Mouse (Mus musculus) MEL (cell line): ENCODE results near the gene Sntn. TPM values are rescaled to one million over a fixed set of nuclear protein-coding genes. Genes with fewer than 3 reads are reported as not detected.

Experiments
- DNase-seq: peaks from one replicate; pipeline ENCODE4 v3.0.0; 2011; ENCODE audit warnings: low read depth, low spot score
- H3K27ac ChIP-seq: 2 replicates; pipeline ENCODE4 v1.5.1; 2012; ENCODE audit warnings: low read depth, mild to moderate bottlenecking, control low read depth, low read length, moderate library complexity; ENCODE audit not compliant: control insufficient read depth
- H3K27me3 ChIP-seq, 2 experiments: fragments of 150-350 bp in 1 of 2; sonication (generic) in 1 of 2; 2 replicates each; pipeline ENCODE4 v1.6.1; 2012; ENCODE audit warnings: low read length in 2 of 2, mild to moderate bottlenecking in 2 of 2, improper control_type of control experiment in 1 of 2, moderate library complexity in 1 of 2; ENCODE audit not compliant: insufficient read depth in 2 of 2, control insufficient read depth in 1 of 2
- H3K36me3 ChIP-seq, 2 experiments: 2 replicates each; pipeline ENCODE4 v1.6.1; 2012 to 2014; ENCODE audit warnings: low read length in 2 of 2, improper control_type of control experiment in 1 of 2, inconsistent platforms in 1 of 2, mild to moderate bottlenecking in 1 of 2; ENCODE audit not compliant: insufficient read depth in 2 of 2, control insufficient read depth in 1 of 2
- H3K4me1 ChIP-seq, 2 experiments: fragments of 150-350 bp in 1 of 2; sonication (generic) in 1 of 2; 2 replicates each; pipeline ENCODE4 v1.6.1; 2012; ENCODE audit warnings: low read length in 2 of 2, improper control_type of control experiment in 1 of 2, mild to moderate bottlenecking in 1 of 2; ENCODE audit not compliant: insufficient read depth in 2 of 2, control insufficient read depth in 1 of 2
- H3K4me3 ChIP-seq, 2 experiments: fragments of 150-350 bp in 1 of 2; sonication (generic) in 1 of 2; 2 replicates each; pipeline ENCODE4 v1.5.1; 2012; ENCODE audit warnings: low read depth in 2 of 2, low read length in 2 of 2, mild to moderate bottlenecking in 2 of 2, moderate library complexity in 2 of 2, control low read depth in 1 of 2, improper control_type of control experiment in 1 of 2; ENCODE audit not compliant: control insufficient read depth in 1 of 2, insufficient read depth in 1 of 2
- H3K79me2 ChIP-seq: 2 replicates; pipeline ENCODE4 v1.6.1; 2012; ENCODE audit warnings: mild to moderate bottlenecking, low read length, moderate library complexity; ENCODE audit not compliant: control insufficient read depth, poor library complexity, insufficient read depth
- H3K9ac ChIP-seq: 2 replicates; pipeline ENCODE4 v1.6.1; 2012; ENCODE audit warnings: low read depth, mild to moderate bottlenecking, control low read depth, low read length, moderate library complexity; ENCODE audit not compliant: control insufficient read depth, poor library complexity, severe bottlenecking
- H3K9me3 ChIP-seq: fragments of 150-350 bp; sonication (generic); replicated peaks from 2 replicates; pipeline ENCODE4 v1.6.1; 2012; ENCODE audit warnings: mild to moderate bottlenecking, low read length, improper control_type of control experiment, moderate library complexity; ENCODE audit not compliant: insufficient read depth
- BHLHE40 ChIP-seq: IDR thresholded peaks from 2 replicates; pipeline ENCODE4 v1.6.1; 2012; ENCODE audit warnings: low read depth, mild to moderate bottlenecking, inconsistent platforms, low read length, improper control_type of control experiment, borderline replicate concordance
- CHD1 ChIP-seq: IDR thresholded peaks from 2 replicates; pipeline ENCODE4 v1.6.1; 2012; ENCODE audit warnings: low read depth, mild to moderate bottlenecking, inconsistent platforms, low read length, improper control_type of control experiment
- CHD2 ChIP-seq: IDR thresholded peaks from 2 replicates; pipeline ENCODE4 v1.6.1; 2011; ENCODE audit warnings: low read length, improper control_type of control experiment
- CTCF ChIP-seq, 3 experiments: IDR thresholded peaks in 2 of 3; conservative IDR thresholded peaks in 1 of 3; 2 replicates each; pipeline ENCODE4 v1.5.1; 2011 to 2012; ENCODE audit warnings: low read length in 3 of 3, low read depth in 2 of 3, mild to moderate bottlenecking in 2 of 3, improper control_type of control experiment in 1 of 3, inconsistent platforms in 1 of 3, mixed read lengths in 1 of 3, moderate library complexity in 1 of 3; ENCODE audit not compliant: control insufficient read depth in 1 of 3, insufficient read depth in 1 of 3, poor library complexity in 1 of 3, severe bottlenecking in 1 of 3
- E2F4 ChIP-seq: IDR thresholded peaks from 2 replicates; pipeline ENCODE4 v1.6.1; 2011; ENCODE audit warnings: low read depth, low read length, improper control_type of control experiment, borderline replicate concordance
- ELF1 ChIP-seq: IDR thresholded peaks from 2 replicates; pipeline ENCODE4 v1.6.1; 2014; ENCODE audit warnings: low read depth, mild to moderate bottlenecking, inconsistent platforms, low read length, improper control_type of control experiment, moderate library complexity
- EP300 ChIP-seq, 2 experiments: IDR thresholded peaks; 2 replicates each; pipeline ENCODE4 v1.6.1; 2011; ENCODE audit warnings: improper control_type of control experiment in 2 of 2, low read length in 2 of 2, low read depth in 1 of 2, mild to moderate bottlenecking in 1 of 2
- GABPA ChIP-seq: IDR thresholded peaks from 2 replicates; pipeline ENCODE4 v1.6.1; 2012; ENCODE audit warnings: low read depth, mild to moderate bottlenecking, inconsistent platforms, low read length, improper control_type of control experiment, moderate library complexity
- GATA1 ChIP-seq: IDR thresholded peaks from 2 replicates; pipeline ENCODE4 v1.6.1; 2011; ENCODE audit warnings: low read depth, low read length, improper control_type of control experiment
- HCFC1 ChIP-seq: IDR thresholded peaks from 2 replicates; pipeline ENCODE4 v1.6.1; 2012; ENCODE audit warnings: low read depth, mild to moderate bottlenecking, inconsistent platforms, low read length, improper control_type of control experiment, moderate library complexity
- KAT2A ChIP-seq: conservative IDR thresholded peaks from 2 replicates; pipeline ENCODE4 v1.6.1; 2012; ENCODE audit warnings: low read depth, low read length, improper control_type of control experiment, inconsistent platforms
- MAFK ChIP-seq: IDR thresholded peaks from 2 replicates; pipeline ENCODE4 v1.6.1; 2011; ENCODE audit warnings: low read depth, mild to moderate bottlenecking, low read length, improper control_type of control experiment, borderline replicate concordance
- MAX ChIP-seq: IDR thresholded peaks from 2 replicates; pipeline ENCODE4 v1.6.1; 2011; ENCODE audit warnings: low read length, improper control_type of control experiment
- MAZ ChIP-seq: IDR thresholded peaks from 2 replicates; pipeline ENCODE4 v1.6.1; 2012; ENCODE audit warnings: low read depth, mild to moderate bottlenecking, inconsistent platforms, low read length, improper control_type of control experiment
- MEF2A ChIP-seq: IDR thresholded peaks from 2 replicates; pipeline ENCODE4 v1.6.1; 2014; ENCODE audit warnings: low read depth, mild to moderate bottlenecking, inconsistent platforms, low read length, improper control_type of control experiment; ENCODE audit not compliant: poor library complexity, insufficient replicate concordance, severe bottlenecking; ENCODE audit errors: extremely low read depth
- MXI1 ChIP-seq: IDR thresholded peaks from 2 replicates; pipeline ENCODE4 v1.6.1; 2011; ENCODE audit warnings: mild to moderate bottlenecking, low read depth, low read length, improper control_type of control experiment
- MYC ChIP-seq: IDR thresholded peaks from 2 replicates; pipeline ENCODE4 v1.6.1; 2011; ENCODE audit warnings: low read depth, mild to moderate bottlenecking, low read length, improper control_type of control experiment, moderate library complexity
- NRF1 ChIP-seq: IDR thresholded peaks from 2 replicates; pipeline ENCODE4 v1.6.1; 2014; ENCODE audit warnings: low read depth, mild to moderate bottlenecking, inconsistent platforms, low read length, improper control_type of control experiment, moderate library complexity; ENCODE audit not compliant: poor library complexity, insufficient read depth, severe bottlenecking
- POLR2A ChIP-seq, 2 experiments: IDR thresholded peaks; 2 replicates each; pipeline ENCODE4 v1.6.1; 2011 to 2012; ENCODE audit warnings: low read length in 2 of 2, mild to moderate bottlenecking in 2 of 2, control low read depth in 1 of 2, improper control_type of control experiment in 1 of 2, low read depth in 1 of 2, moderate library complexity in 1 of 2; ENCODE audit not compliant: control insufficient read depth in 1 of 2, insufficient read depth in 1 of 2, poor library complexity in 1 of 2
- RAD21 ChIP-seq: IDR thresholded peaks from 2 replicates; pipeline ENCODE4 v1.6.1; 2011; ENCODE audit warnings: mild to moderate bottlenecking, low read depth, low read length, improper control_type of control experiment
- SIN3A ChIP-seq: IDR thresholded peaks from 2 replicates; pipeline ENCODE4 v1.6.1; 2012; ENCODE audit warnings: low read length, improper control_type of control experiment, inconsistent platforms
- TAL1 ChIP-seq: IDR thresholded peaks from 2 replicates; pipeline ENCODE4 v1.6.1; 2012; ENCODE audit warnings: mild to moderate bottlenecking, inconsistent platforms, low read length, moderate library complexity, mixed read lengths
- TBP ChIP-seq: IDR thresholded peaks from 2 replicates; pipeline ENCODE4 v1.8.0; 2011; ENCODE audit warnings: low read depth, low read length, improper control_type of control experiment
- UBTF ChIP-seq: IDR thresholded peaks from 2 replicates; pipeline ENCODE4 v1.6.1; 2012; ENCODE audit warnings: low read depth, mild to moderate bottlenecking, inconsistent platforms, low read length, improper control_type of control experiment, moderate library complexity, borderline replicate concordance; ENCODE audit not compliant: insufficient read depth
- USF2 ChIP-seq, 2 experiments: IDR thresholded peaks; 2 replicates each; pipeline ENCODE4 v1.6.1; 2011 to 2012; ENCODE audit warnings: improper control_type of control experiment in 2 of 2, low read length in 2 of 2, borderline replicate concordance in 1 of 2, inconsistent platforms in 1 of 2, low read depth in 1 of 2, mild to moderate bottlenecking in 1 of 2; ENCODE audit not compliant: insufficient read depth in 1 of 2
- ZC3H11A ChIP-seq: IDR thresholded peaks from 2 replicates; pipeline ENCODE4 v1.6.1; 2012; ENCODE audit warnings: low read depth, mild to moderate bottlenecking, inconsistent platforms, low read length, improper control_type of control experiment
- ZMIZ1 ChIP-seq: IDR thresholded peaks from 2 replicates; pipeline ENCODE4 v1.6.1; 2012; ENCODE audit warnings: low read depth, mild to moderate bottlenecking, inconsistent platforms, low read length, improper control_type of control experiment, moderate library complexity
- polyA plus RNA-seq, 2 experiments: library from polyadenylated mRNA; stranded (reverse) in 1 of 2; unstranded in 1 of 2; fragments of >175 nt in 1 of 2; fragments of >200 nt in 1 of 2; gene quantifications; 2 replicates each; pipeline versions ENCODE4 v1.2.1 to v1.2.4; 2012; ENCODE audit warnings: low replicate concordance in 2 of 2, low read depth in 1 of 2; ENCODE audit not compliant: insufficient read length in 2 of 2, insufficient read depth in 1 of 2, missing spikeins in 1 of 2
- total RNA-seq: library from RNA; depleted of rRNA; stranded (reverse); fragments of 300-350 nt; gene quantifications from 2 replicates; pipeline ENCODE4 v1.2.3, GENCODE M21; 2012; rRNA removed

Gene Sntn
- total RNA-seq (not detected in 2 replicates), polyA plus RNA-seq (not detected)

GRCm38 (mm10) chr14:13670576-13670975 lies at the start of gene Sntn:
Gene Sntn, plus strand, starts transcription at chr14:13670876.
- no peak for TF ChIP-seq MYC
- no peak for TF ChIP-seq RAD21
- no peak for TF ChIP-seq EP300 (IDR thresholded peaks at IDR 0.05; ENCODE audit: low read depth in 1 of 2, low read length in 2 of 2)
- no peak for TF ChIP-seq CHD2
- TF ChIP-seq USF2 (IDR thresholded peaks at IDR 0.05; ENCODE audit: borderline replicate concordance in 1 of 2, insufficient read depth in 1 of 2, low read depth in 1 of 2, low read length in 2 of 2): no peak
- no peak for TF ChIP-seq POLR2A (IDR thresholded peaks at IDR 0.05; ENCODE audit: control insufficient read depth in 1 of 2, insufficient read depth in 1 of 2, low read depth in 1 of 2, low read length in 2 of 2, poor library complexity in 1 of 2)
- no peak for TF ChIP-seq ELF1
- TF ChIP-seq TBP: no peak
- no peak for TF ChIP-seq HCFC1
- no peak for TF ChIP-seq E2F4
- TF ChIP-seq UBTF: no peak
- no peak for TF ChIP-seq NRF1
- TF ChIP-seq MAZ: no peak
- no peak for TF ChIP-seq CTCF (IDR thresholded peaks at IDR 0.05 in 2 of 3, conservative IDR thresholded peaks at IDR 0.05 in 1 of 3; ENCODE audit: control insufficient read depth in 1 of 3, insufficient read depth in 1 of 3, low read depth in 2 of 3, low read length in 3 of 3, poor library complexity in 1 of 3, severe bottlenecking in 1 of 3)
- no peak for TF ChIP-seq ZC3H11A
- no peak for TF ChIP-seq SIN3A
- H3K36me3 ChIP-seq: no peaks in the 10 kb centered on the region

GRCm38 (mm10) chr14:13649865-13650264 lies 20.8 kb upstream of the Sntn start:
- Histone ChIP-seq H3K4me3 (no peak overlapping the region), H3K9ac (no peak overlapping the region), H3K79me2 (no peaks in the 10 kb centered on the region), H3K27ac (no peak overlapping the region), H3K27me3 (no peaks in the 10 kb centered on the region), H3K4me1 (no peaks in the 10 kb centered on the region), H3K36me3 (no peaks in the 10 kb centered on the region), H3K9me3 (no peaks in the 10 kb centered on the region)
- TF ChIP-seq MAX (no peak), ELF1 (no peak), TAL1 (no peak), CHD1 (no peak), GATA1 (no peak), MEF2A (no peak), HCFC1 (no peak), RAD21 (no peak), KAT2A (no peak), TBP (no peak), MAFK (no peak), ZMIZ1 (no peak), MYC (no peak), GABPA (no peak), MXI1 (no peak), SIN3A (no peak), USF2 (IDR thresholded peaks at IDR 0.05; ENCODE audit: borderline replicate concordance in 1 of 2, insufficient read depth in 1 of 2, low read depth in 1 of 2, low read length in 2 of 2) (no peak), MAZ (no peak), BHLHE40 (no peak)
- no peak for DNase-seq

More at GRCm38 (mm10) chr14:13670576-13670975, at the start of gene Sntn:
- no peak within 1 kb of the TSS for H3K4me3 ChIP-seq
- H3K9me3 ChIP-seq: no peaks in the 10 kb centered on the region
- H3K9ac ChIP-seq: no peak within 1 kb of the TSS
- no peak for DNase-seq
- no peaks in the 10 kb centered on the region for H3K27me3 ChIP-seq
- H3K4me1 ChIP-seq: no peaks in the 10 kb centered on the region
- no peaks in the 10 kb centered on the region for H3K79me2 ChIP-seq
- H3K27ac ChIP-seq: no peak within 1 kb of the TSS
